Mouse (Mus musculus): Measurements from ENCODE around the gene 4930407I10Rik.

4930407I10Rik gene

DNA sequence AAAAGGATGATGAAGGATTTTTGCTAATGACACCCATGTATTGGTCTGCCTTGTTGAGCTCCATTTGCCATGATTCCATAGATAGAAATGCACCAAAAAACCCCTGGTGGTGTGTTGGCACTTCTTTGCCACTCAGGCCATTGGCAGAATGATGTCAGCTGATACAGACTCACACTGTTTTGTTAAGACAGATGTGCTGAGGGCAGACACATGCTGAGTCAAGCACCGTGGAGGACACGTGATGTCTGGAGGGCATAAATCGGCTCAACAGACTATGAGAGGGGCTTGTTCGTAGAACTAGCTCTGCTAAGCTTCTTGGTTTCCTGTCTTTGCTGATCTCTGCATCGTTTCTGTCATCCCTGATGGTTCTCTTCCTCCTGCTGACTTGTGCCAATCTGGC lies 6.4 kb upstream of the 4930407I10Rik start:
- DNase-seq (ENCODE audit: low spot score in 2 of 2): no peak

DNA sequence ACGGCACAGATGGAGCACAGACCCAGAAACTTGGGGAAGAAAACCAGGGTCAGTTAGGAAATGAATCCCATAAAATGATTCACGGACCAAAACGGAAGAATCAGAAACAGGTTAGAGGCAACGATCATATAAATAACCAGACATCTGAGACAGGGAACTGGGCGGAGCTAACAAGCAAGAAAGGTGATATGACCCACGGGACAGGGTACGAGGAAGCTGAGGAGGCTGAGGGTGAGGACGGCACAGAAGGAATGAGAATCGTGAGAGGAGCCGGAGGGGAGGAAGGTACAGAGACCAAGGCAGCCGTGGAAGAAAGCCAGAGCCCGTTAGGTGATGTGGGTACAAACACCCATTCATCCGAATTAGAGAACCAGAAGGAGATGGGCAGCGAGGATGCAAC lies 5.0 kb downstream of the 4930407I10Rik start:
- DNase-seq (ENCODE audit: low spot score in 2 of 2): no peak

DNA sequence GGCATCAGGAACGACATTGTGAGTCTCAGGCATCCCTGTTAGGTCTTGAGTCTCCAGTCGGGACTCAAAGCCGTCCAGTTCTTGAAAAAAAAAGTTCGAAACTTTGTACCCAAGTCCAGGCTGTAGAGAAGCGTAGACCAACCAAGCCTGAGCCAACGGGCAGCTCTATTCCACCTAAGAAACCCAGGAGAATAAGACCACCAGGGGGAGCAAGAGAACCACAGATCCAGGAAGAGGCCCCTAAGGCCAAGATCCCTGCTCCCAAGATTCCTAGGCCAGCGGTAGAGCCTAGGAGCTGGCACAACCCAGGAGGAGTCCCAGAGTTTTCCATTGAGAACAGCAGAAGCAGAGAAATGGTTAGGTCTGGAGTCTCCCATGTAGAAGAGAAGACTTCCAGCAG lies 6.6 kb downstream of the 4930407I10Rik start:
- peak in 1 of 2 experiments; percentile 66 for DNase-seq (ENCODE audit: low spot score in 2 of 2)

DNA sequence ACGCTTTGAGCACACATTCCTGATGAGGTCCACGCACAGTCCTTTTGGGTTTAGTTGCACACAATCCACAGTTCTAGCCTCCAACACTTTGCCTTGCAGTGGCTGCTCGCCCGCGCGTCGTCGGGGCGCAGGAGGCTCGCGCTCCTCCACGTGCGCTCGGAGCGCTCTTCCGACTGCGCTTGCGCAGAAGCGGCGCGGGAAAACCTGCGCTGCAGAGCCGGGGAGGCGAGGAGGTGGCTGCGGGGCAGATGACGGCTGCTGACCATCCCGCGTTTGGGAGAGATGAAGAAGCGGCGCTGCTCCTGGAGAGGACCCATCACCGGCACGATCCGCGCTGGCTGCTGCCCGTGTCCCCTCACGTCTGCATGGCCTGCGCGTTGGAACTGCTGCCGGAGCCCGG lies 10.9 kb downstream of the 4930407I10Rik start, which contains the start of gene Mei1:
Gene Mei1 (plus strand): TSS at position 99 of the 400 bp plus-strand sequence.
- DNase-seq (ENCODE audit: low spot score in 2 of 2): no peak

DNA sequence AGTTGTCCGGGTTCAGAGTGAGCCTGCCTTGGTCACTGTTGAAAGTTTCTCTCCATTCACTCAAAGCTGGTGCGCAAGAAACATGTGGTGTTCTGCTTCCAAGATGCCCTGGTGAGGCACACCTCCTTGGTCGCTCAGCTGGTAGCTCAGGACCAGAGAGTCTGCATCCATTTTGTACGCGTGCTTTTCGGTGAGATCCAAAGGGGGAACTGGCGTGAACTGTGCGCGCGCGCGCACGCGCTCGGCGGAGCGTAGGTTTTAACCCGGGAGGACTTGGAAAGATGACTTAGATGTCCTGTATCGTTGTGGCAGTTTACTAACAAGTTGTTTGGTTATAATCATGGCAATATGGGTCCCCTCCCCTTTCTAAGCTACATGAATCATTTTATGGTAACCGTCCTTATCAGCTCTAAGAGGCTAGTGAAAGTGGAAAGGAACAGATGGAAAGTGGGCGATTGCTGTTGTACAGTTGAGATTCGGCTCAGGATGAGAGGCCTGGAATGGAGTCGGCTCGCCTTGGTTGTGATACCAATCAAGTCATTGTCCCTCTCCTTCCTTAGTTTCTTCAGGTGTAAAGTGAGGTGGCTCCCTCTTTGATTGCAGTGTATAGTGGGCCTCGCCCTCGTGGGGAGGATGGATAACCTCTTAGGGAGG lies 13.0 kb downstream of the 4930407I10Rik start:
- DNase-seq (ENCODE audit: low spot score in 2 of 2): no peak

DNA sequence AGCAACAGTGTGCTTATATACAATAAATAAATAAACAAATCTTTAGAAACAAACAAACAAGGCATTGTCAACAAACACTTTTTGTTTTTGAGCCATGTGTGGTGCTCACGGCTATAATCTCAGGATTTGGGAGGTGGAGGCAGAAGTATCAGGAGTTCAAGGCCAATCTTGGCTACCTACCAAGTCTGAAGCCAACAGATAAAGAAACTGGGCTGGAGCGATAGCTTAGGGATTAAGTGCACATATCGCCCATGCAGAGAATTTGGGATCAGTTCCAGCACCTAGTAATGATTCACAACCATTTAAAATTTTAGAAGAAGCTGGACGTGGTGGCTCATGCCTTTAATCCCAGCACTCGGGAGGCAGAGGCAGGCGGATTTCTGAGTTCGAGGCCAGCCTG lies 14.5 kb downstream of the 4930407I10Rik start:
- no peak for DNase-seq (ENCODE audit: low spot score in 2 of 2)

DNA sequence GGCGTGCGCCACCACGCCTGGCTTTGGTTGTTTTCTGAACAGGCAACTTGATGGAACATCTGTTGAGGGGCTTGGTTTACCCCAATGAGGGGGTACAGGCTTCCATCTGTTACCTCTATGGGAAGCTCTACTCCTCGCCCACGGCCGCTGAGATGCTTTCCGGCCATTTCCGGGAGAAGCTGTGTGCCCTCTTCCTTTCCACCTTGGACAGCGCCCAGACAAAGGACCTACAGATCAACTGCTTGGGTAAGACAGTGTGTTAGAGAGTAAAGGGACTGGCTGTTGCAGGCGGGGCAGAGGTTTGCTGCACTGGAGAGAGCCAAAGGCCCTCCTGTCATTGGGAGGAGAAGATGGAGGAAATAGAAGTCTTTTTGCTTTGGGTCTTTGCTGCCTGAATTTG lies 20.9 kb downstream of the 4930407I10Rik start:
- no peak for DNase-seq (ENCODE audit: low spot score in 2 of 2)

DNA sequence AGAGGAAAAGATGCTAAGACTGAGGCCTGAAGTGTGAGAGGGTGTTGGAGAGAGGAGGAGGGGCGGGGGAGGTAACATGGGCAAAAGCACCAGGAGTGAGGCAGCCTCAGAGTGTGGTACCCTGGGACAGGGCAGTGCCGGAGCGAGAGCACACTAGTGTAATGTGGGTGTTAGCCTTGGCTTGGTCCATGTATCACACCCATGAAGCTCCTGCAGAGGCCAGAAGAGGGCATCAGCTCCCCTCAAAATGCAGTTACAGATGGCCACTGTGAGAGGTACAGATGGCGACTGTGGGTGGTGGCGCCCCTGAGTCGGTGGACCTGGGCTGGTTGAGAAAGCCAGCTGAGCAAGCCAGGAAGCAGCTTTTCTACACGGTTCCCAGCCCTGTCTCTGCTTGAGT lies 22.2 kb downstream of the 4930407I10Rik start:
- DNase-seq (ENCODE audit: low spot score in 2 of 2): peak; percentile 24 to 25

DNA sequence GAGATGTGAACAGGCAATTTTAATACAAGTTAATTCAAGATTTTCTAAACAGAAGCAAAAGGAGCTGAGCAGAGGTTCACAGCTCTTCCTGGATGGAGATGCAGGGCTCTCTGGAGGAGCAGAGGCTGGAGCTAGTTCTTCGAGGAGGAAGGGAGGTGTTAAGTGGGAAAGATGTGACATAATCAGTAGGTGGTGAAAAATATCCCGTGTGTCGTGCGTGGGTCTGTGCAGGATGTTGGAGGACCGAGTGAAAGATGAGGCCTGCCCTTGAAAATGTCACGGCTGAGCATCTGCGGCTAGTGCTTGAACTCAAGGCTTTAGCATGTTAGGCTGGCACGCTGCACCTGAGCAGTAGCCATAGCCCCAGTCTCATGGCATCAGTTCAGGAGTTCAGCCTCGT lies 26.7 kb downstream of the 4930407I10Rik start:
- no peak for DNase-seq (ENCODE audit: low spot score in 2 of 2)

DNA sequence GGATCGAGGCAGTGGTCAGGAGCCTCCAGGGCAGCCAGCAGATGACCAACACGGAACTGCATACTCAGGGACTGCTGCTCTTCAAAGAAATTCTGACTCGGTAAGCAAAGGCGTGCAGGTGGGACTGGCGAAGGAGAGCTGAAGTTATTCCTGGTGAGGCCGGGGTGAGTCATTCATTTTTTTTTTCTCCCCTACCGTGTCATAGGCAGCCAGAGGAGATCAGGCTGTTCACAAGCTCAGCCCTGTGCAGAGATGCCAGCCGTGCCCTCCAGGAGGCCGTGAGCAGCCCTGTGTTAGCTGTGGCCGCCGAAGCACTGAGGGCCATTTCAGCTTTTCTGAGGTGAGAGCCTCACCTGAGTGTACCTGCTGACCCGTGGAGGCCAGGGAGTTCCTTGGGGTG lies 27.2 kb downstream of the 4930407I10Rik start:
- DNase-seq (ENCODE audit: low spot score in 2 of 2): no peak

DNA sequence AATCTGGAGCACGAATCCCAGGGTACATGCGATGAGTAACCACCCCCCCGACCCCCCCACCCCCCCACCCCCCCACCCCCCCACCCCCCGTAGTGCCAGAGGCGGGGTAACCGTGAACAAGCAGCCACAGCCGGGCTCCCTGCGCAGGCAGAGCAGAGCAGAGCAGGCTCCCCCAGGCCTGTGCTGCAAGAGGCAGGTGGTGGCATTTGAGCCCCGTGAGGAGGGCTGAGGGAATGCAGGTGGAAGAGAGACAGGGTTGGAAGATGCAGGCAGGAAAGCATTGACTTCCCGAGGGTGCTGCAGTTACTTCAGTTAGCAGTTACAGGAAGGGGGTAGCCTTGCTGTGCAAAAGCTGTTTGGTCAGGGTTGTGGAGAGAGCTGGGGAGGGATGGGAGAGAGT lies 28.3 kb downstream of the 4930407I10Rik start:
- DNase-seq (ENCODE audit: low spot score in 2 of 2): no peak

DNA sequence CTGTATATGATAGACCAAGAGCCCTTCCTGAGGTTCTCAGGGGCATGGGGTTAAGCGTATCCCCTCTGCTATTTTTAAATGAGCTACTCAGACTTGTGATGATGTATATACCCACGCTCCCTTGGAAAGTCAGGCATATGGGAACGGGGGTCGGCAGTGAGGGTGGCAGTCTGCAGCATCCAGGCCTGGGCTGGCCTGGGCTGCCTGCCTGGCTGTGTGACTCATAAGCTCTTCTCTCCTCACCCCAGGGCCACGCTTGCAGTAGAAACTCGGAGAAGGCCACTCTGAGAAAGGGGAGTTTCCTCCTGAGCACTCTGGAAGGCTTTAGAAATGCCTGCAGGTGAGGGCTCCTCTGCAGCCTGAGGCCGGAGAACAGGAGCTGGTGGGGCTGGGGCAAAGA lies 32.1 kb downstream of the 4930407I10Rik start:
- no peak for DNase-seq (ENCODE audit: low spot score in 2 of 2)

DNA sequence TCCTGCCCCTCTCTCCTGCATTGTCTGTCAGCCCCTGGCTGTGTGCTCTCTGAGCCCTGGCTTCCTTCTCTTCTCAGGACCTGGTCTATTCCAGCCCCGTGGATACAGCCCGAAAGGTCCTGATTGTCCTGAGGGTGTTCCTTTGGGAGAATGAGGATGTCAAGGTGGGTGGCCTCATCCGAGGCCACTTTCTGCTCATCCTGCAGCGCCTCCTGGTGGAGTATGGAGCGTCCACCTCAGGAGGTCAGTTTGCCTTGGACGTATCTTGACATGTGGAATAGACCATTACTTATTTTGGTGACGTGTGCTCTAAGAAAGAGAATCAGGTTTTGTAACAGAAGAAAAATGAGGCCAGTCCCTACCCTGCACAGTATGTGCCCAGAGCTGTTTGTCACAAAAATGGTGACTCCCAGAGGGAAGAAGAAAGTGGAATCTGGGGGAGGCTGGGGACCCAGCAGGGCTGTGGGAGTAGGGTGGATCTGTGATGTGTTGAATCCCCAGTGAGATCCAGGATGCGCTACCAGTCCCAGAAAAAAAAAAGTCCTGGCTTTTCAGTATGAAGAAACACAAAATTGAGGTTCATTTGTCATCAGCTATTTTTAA lies 48.1 kb downstream of the 4930407I10Rik start:
- no peak for DNase-seq (ENCODE audit: low spot score in 2 of 2)

All from frontal cortex, postnatal 10 days (tissue).